Mouse (Mus musculus) ovary, adult 2 months (tissue): ENCODE results near the gene Nr2f1. TPM values are rescaled to one million over a fixed set of nuclear protein-coding genes. Genes with fewer than 3 reads are reported as not detected.

Experiments used
- polyA plus RNA-seq: library from polyadenylated mRNA; depleted of rRNA; stranded (reverse); fragments of >200 nt; gene quantifications from 2 replicates; pipeline ENCODE4 v1.2.3, GENCODE M21; 2012; rRNA removed

Nr2f1 gene
- 52.0 and 70.4 TPM in 2 replicates for polyA plus RNA-seq

DNA sequence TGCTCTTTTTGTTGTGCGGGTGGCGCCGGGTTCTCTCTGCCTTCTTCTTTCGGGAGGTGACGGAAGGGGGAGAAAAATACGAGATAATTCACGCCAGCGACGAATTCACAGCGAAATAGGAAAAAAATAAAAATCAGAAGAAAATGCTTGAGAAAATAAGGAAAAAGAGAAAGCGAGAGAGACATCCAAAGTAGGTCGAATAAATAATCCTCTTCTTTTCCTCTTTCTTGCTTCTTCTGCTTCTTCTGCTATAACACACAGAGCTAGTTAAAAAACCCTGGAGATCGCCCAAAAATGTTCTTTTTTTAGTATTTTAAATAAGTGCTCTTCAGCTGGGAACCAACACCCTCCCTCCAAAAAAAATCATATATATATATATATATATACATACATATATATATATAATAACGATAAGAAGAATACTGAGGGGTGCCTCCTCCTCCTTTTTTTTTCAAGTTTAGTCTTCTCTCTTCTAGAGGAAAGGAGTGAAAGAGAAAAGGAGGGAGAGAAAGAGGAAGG, at the start of gene Nr2f1:
Nr2f1 (minus strand) TSS at position 116 of the 519 bp plus-strand sequence.

Other genes with a start within 250 kb of the Nr2f1 start
- gene Pou5f2, start 174.9 kb downstream of the Nr2f1 start, polyA plus RNA-seq: 0.16 and 0.18 TPM in 2 replicates